Mouse (Mus musculus): ENCODE measurements around the gene Trhr2.

Trhr2 gene

DNA sequence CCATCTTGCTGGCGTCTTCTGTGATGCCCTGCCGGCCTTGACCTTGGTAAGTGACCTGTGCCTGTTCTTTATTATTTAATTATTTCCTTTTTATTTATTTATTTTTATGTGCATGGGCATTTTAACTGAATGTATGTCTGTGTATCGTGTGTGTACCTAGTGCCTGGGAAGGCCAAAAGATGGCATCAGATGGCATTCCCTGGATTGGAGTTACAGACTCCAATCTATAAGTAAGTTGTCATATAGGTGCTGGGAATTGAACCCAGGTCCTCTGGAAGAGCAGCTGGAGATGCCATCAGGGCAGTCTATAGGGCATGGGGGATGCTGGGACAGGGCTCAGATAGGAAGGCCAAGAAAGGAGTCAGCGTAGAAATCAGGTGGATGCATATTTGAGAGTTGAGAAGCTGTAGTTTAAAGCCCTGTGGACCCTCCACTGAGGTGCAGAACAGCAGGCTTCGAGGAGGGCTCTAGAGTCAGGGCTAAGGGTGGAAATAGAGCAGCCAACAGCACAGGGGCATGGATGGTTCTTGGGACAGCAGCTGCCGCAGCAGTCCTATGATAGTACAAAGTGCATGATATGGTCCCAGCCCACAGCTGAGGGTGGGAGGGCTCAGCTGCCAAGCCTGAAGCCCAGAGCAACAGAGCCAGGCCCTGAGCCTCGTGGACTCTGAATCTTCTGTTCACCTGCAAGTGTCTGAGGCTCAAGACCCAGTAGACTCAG, at the start of gene Trhr2:
Trhr2 (minus strand) TSS at position 51 of the 721 bp plus-strand sequence.
- no peak for DNase-seq (ENCODE audit: low spot score)

DNA sequence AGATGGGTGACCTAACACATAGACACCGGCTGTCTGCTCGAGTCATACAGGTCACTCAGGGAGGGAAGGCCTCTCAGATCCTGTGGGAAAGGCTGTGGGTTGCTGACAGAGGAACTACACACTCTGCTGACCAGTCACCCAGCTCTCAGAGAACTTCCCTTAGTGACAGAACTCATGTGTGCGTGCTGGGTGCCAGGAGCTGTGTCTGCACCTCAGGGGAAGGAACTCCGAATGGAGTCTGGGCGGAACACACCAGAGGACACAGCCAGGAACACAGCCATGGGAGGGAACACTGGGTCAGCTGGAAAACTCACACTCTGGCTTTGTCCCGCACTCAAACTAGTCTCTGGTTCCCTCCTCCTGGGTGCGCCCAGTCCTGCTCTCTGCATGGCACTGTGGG, 47.1 kb upstream of the Trhr2 start:
- DNase-seq (ENCODE audit: low spot score): no peak

DNA sequence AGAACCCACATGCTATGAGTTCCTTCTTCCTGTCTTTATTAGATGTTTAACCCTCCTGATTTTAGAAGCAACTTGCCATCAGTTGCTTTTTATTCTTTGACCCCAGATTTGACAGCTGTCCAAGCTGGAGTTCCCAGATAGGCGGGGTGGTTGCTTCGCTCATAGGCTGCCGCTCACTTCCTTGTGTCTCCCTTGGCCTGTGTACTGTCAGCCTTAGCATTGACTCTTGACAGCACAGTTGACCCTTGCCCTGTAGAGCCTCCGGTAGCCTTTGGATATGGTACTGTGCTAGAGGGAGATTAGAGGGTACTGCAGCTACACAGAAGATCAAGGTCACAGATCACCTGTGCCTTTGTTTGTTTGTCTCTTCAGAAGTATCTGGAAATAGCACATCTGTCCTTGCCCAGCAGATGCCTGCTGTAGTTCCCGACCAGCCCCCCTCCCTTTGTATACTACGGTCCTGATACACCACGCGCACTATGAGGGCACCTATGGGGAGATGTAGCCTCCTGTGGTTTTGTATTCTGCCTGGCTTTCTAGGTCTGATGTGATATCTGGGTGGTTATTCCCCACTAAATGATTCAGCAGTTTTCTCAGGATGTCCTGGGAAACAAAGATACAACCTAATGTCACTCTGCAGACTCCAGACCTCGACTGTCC, 44.7 kb upstream of the Trhr2 start:
- no peak for DNase-seq (ENCODE audit: low spot score)

DNA sequence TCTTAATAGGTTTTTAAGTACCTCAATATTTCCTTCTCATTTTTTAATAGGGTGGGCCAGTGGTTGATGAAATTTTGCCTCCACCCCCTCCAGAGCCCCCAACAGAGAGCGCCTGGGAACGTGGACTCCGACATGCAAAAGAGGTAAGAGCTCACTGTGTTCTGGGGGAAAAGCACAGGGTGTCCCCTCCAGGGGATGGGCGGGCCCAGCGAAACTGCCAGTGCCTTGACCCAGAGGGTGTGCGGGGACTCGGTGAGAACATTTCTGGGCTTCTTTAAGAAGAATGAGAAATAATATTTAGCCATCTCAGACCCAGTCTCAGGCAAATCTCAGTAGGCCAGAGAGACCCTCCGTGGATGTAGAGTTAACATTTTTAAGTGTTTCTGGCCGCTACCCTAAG, 37.6 kb upstream of the Trhr2 start:
- no peak for DNase-seq (ENCODE audit: low spot score)

DNA sequence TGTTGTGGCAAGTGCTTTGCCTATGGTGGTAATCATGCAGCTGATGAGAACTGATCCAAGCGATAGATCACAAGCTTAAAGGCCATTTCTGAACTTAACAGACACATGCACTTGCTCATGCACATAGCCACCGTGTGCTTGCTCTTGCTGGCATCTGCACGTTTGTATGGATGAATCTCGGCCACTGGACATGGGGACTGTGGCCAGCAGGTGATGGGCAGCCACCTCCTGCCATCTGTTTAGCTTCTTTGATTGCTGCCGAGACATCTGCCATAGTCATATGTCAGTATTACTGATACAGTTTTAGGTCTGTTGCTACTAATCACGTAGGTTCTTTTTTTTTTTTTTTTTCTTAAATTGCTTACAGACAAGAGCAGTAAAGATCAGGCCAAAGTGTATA, 34.7 kb upstream of the Trhr2 start:
- DNase-seq (ENCODE audit: low spot score): no peak

DNA sequence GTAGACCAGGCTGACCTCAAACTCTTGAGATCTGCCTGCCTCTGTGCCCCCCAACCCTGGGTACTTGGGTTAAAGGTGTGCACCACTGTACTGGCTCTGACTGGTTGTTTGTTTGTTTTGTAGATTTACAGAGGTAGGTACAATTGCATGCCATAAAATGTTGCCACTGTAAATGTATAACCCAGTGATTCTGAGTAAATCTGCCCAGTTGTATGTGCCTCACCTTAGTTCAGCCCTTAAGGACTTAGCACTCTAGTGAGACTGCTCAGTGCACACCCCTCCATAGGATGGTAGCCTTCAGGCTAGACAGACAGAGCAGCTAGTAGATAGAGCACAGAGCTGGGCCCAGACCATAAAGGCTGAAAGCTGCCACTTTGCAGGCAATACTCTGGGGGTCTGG, 33.2 kb upstream of the Trhr2 start:
- no peak for DNase-seq (ENCODE audit: low spot score)

DNA sequence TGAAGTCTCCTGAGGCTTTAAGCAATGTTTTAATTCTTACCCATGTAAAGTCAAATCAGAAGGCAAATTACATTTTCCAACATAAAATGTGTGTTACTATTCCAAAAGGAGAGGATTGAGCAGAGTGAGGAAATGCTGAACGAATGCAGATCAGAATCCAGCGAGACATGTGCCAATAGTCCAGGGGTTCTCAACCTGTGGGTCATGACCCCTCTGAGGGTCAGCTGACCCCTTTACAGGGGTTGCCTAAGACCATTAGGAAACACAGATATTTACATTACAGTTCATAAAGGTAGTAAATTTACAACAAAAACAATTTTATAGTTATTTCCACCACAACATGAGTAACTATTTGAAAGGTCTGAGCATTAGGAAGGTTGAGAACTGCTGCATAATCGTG, 30.2 kb upstream of the Trhr2 start:
- no peak for DNase-seq (ENCODE audit: low spot score)

DNA sequence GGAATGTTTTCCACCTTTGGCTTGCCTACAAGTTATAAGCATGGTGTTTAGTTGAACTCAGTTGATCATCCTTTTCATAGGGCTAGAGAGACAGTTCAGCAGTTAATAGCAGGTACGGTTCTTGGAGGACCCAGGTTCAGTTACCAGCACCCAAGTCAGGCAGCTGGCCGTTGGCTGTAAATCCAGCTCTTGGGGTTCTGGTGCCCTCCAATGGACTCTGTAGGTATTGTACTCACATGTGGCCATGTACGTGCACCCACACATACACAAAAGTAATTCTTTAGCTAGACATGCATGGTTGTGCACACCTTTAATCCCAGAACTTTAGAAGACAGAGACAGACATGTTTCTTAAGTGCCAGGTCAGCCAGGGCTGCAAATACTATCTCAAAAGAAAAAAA, 28.8 kb upstream of the Trhr2 start:
- no peak for DNase-seq (ENCODE audit: low spot score)

DNA sequence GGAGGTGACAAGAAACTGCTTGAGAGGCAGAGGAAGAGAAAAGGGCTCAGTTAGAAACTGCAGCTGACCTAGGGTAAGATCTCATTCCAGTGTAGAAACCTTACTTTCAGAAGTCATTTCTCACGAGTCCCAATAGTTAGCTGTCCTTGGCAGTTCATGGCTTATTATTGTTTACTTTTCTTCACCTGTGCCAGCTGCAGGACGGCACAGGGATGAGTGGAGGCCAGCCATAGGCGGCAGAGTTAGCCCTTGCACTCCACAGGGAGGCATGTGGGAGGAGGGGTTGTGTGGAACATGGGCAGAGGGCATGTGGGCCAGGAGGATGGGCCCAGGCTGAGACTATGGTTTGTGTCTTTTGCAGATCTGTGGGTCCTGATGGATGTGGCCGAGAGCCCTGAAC, 22.5 kb upstream of the Trhr2 start:
- no peak for DNase-seq (ENCODE audit: low spot score)

DNA sequence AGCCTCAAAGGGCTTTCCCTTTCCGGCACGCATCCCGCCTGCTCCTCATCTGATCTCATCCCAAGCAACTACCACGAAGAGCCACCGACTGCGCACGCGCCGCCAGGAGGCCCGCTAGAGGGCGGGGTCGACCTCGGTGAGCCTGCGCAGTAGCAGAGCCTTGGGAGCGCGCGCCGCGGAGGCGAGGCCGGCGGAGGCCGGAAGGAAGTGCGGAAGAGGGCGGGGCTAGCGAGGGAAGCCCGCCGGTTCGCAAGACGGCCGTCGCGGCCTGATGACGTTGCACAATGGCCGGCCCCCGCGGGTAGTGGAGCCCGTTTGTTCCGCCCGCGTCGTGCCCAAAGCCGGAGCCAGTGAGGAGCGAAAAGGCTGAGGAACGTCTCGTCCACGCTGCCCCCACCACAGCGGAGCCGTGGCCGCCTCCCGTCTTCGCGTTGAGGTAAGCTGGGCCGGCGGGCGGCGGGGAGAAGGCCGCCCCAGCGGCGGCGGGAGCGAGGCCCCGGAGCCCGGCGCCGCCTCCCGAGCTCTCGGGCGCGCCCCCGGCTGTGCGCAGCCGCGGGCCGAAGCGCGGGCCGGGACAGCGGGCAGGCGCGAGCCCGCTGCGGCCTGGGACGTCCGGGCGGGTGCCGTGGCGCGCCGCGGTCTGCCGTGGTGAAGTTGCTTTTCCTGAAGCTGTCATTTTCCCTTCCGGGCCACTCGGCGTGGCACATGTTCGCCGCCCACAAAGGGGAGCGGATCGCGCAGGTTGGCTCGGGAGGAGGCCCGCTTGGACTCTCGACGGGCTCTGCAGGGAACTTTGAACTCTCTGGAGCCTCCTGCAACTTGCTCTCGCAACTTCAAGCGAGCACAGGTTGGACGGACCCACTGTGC, 16.1 kb upstream of the Trhr2 start, which contains the start of gene Zc3h18:
Zc3h18 (plus strand) TSS at position 245 of the 867 bp plus-strand sequence.
- peak; percentile 97 for DNase-seq (ENCODE audit: low spot score)

DNA sequence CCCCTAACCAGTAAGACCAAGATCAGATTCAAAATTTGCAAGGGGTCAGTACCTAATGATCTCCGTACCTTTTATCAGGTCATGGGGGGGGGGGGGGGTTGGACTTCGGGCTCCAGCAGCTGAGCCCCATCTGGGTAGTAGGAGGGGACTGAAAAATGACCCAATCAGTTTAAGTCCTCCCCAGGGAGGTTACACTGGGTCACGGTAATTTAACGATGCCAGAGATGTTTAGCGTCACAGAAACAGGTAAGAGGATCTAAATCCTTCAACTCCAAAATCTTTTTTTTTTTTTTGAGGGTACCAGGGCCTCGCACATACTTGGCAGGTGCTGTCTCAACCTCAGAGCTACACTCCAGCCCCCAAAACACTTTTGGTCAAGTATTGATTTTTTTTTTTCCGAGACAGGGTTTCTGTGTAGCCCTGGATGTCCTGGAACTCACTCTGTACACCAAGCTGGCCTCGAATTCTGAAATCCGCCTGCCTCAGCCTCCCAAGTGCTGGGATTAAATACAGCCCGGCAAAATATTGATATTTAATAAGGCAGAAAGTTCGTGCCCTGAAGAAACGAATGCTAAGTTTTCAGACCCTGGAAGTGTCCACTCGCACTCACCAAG, 15.3 kb upstream of the Trhr2 start:
- DNase-seq (ENCODE audit: low spot score): no peak

DNA sequence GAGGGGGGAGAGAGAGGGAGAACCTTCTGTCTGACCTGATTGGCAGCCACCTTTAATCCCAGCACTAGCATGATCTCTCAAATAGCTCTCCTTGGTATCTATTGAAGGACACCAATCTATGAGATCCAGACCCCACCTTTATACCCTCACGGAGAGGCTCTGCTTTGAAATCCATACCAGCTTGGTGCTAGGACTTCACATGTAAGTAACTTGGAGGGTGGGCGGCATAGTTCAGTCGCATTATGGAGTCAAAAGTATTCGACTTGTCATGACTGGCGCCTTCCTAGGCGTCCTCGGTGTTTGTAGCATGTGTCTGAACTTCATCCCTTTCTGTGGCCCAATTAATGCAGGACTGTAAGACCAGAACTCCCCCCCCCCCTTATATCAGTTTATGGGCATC, 14.8 kb upstream of the Trhr2 start:
- DNase-seq (ENCODE audit: low spot score): no peak

DNA sequence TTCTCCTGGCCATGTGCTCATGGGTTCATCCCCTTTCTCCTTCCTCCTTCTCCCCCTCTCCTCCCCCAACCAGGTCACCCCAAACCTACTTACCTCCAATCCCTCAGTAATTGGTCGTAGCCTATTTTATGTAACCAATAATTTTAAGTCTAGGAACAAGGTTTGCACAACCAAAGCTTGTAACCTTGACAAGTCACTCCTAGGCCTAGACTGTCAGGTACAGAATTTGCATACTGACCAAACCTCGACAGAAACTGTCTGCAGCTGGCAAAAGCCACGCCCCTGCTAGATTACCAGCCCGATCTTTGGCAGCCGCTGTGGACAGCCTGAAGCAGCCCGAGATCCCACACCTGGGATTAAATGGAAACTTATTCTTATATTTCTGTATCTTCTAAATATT, 11.2 kb upstream of the Trhr2 start:
- DNase-seq (ENCODE audit: low spot score): no peak

DNA sequence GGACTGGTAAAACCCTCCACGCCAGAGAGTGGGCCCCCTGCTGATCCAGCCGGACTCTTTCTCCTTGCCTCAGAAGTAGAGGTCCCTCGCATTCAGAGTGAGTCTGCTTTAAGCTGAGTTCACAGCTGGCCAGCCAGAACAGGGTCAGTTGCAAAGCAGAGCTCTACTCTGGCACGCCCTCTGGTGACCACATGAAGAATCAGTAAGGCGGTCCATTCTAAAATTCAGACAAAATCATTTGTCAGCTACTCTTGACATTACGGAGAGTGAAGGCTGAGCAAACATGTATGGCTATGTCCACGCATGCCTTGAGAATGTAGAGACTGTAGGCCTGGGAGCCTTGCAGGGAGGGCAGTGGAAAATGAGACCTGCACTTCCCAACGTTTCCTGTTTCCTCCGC, 9.1 kb upstream of the Trhr2 start:
- DNase-seq (ENCODE audit: low spot score): peak; percentile 53

DNA sequence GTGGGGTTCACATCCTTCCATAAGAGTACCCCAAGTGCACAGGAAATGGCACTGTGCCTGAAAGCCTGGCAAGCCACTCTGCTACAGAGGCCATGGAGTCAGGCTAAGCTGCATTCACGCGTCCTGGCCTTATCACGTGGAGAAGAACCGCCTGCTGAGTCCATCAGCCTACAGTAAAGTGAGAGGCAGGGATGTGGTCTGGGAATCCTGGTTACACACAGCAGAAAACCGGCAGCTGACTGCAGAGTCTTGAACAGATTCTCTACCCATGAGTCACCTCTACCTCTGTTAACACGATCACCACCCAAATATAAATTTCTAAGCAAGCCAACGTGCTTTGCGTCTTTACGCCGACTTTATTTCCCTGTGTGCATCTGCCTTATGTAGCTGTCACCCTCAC, 7.9 kb upstream of the Trhr2 start:
- DNase-seq (ENCODE audit: low spot score): no peak

DNA sequence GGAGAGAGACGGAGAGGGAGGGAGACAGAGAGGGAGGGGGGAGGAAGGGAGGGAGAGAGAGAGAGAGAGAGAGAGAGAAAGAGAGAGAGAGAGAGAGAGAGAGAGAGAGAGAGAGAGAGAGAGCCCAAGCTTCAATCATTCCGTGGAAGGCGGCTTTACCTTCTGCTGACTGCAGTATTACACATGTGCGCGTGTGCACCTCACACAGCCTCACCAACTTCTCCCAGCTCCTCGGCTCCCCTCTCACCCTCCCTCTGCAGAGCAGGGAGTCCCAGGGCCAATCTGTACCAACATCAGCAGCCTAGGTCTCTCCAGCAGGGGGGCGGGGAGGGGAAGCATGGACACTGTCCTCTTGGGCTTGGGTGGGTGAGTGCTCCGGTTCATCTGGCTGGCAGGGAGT, 2.4 kb upstream of the Trhr2 start:
- no peak for DNase-seq (ENCODE audit: low spot score)

DNA sequence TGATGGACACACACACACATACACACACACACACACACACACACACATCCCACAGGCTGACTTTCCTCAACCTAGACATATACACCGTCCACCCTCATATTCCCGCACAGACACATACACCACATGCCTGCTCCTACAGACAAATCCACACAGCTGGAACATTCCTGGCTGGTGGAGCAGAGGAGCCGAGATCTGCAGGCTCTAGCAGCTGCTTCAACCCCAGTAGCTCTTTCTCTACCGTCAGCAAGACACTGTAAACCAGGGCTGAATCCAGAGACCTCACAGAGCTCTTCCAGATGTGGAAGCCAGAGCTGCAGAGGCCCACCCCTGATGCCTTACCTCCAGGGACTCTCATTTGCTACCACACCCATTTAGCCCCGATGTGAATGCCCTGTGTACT, 1.7 kb upstream of the Trhr2 start:
- DNase-seq (ENCODE audit: low spot score): no peak

DNA sequence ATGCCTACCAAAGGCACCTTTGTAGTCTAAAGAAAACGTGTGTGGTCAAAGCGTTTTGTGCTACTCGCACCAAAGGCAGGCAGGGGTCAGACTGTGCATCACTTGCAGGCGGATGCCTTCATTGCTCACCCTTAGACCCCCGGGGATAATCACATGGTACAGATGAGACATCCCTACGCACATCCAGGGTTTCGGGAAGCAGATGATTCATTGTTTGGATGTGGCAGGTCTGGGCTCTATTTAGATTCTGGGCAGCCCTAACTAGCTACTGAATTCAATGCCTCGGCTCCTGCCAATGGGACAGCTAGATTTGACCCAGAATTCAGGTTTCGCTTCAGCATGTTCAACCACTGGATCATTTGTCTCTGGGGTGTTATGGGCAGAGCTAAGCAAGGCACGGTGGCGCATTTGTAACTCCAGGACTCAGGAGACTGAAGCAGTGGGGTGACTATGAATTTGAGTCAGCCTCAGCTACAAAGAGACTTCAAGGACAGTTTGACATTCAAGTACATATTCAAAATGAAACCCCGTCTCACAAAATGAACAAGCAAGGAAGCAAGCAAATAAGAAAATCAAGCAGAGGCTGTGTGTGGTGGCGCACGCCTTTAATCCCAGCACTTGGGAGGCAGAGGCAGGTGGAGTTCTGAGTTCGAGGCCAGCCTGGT, 1.3 kb downstream of the Trhr2 start:
- DNase-seq (ENCODE audit: low spot score): no peak

DNA sequence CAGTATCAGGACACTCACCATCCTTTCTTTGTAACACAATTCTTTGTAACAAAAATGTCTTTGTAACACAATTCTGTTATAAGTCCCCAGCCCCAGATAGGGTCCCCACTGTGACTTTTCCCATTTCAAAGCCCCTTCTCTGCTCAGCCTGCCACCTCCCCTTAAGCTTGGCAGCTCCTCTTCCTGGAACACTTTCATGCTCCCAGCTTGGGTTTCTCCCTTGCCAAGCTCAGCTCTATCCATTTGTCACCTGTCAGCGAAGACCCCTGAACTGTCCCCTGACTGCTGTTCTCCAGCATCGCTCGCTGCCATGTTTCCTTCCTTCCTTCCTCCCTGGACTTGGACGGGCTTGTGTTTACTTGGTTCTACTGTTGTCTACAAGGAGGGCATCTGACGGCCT, 2.9 kb downstream of the Trhr2 start:
- DNase-seq (ENCODE audit: low spot score): no peak

DNA sequence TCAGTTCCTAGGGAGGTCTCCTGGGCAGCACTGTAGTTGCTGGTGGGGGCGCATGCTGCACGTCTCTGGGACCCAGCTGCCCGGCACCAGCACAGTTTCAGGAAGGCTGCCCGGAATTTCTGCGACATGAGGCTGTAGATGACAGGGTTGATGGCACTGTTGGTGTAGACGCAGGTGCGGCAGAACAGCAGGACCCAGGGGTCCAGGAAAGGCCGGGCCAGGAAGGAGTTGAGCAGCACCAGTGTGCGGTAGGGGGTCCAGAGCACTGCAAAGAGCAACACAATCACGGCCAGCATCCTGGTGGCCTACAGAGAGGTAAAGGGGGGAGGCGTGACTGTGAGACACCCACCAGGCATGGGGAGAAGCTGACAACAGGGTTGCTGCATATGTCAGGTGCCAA, 3.3 kb downstream of the Trhr2 start:
- no peak for DNase-seq (ENCODE audit: low spot score)

DNA sequence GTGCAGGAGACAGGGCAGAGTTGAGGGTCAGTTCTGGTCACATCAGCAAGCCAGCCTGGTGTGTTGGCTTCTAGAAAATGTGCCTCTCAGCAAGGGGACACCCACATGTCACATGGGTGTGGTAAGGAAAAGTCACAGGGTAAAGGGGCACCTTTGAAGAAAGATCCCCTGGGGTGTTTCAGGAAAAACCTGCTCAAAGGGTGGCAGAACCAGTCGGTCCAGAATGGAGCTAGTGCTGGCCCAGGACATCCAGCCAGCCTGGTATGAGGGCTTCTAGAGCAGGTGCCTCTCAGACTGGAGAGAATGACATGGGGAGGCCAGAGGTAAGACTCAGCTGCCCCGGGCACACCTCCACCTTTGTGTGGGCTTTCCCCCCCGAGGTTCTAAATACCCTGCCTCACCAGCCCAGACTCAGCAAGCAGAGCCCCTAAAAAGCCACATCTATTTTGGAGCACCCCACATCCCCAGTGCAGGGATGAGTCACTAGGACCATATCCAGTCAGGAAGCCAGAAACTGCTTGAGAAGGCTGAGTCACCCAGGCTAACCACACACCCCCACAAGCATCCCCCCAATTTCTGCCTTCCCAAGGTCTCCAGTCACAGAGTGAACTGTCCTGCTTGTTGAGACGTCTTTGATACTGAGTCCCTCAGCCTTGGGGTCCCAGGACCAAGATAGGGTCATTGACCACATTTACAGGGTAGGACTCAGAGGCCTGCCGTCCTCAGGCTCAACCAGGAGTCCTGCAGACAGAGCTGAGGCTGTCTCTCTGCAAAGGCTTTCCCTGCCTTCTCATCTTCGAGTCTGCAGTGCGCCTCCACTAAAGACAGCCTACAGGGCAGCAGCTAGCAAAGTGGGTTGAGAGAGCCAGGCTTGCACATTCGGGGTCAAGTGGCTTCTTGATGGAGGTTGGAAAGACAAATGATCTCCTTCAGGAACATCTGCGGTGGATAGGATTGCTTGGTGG, 4.6 kb downstream of the Trhr2 start:
- no peak for DNase-seq (ENCODE audit: low spot score)

Data from ovary, postnatal 14 days (tissue).